Mouse (Mus musculus): ENCODE results near the gene March6.

March6 gene

DNA sequence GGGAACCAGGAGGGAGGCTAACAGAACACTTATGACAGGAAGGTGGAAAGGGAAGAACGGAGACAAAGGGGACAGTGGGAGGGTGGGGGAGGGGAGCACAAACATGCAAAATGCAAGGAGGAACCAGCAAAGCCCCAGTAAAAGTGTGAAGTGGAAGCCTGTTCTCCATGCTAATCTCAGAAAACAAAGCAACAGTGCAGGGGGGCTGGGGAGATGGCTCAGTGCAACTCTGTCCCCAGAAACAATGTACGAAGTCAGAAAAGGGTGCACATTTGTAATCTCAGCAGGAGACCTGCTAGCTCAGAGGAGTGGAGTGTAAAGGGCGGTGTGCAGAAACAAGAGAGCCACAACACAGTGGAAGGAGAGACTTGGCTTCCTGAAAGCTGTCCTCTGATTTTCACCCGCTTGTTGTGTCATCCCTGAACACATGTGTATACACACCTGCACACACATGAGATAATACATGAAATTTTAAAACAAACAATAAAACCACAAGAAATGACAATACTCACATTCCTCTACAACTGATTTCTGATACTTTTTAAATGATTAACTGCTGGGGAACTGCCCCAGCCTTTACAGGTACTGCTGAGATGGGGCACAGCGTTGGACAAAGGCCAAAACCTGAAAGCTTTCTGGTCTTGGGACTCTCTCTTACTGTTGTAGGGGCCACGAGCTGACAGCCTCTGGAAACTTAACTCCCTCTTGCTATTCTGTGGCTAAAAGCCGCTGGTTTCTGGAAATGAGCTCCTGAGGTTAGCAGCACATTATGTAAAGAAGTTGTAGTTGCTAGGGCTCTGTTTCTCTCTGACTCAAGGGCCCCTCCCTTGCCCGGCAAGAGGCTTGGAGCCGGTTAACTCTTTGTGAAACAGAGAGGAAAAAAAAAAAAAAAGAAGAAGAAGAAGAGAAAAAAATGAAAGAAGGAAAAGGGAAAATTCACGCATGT lies 11.4 kb upstream of the March6 start:
- DNase-seq (ENCODE audit: low read depth): no peak

GRCm38 (mm10) chr15:31540513-31540802 lies 9.6 kb upstream of the March6 start:
- no peak for DNase-seq (ENCODE audit: low read depth)

DNA sequence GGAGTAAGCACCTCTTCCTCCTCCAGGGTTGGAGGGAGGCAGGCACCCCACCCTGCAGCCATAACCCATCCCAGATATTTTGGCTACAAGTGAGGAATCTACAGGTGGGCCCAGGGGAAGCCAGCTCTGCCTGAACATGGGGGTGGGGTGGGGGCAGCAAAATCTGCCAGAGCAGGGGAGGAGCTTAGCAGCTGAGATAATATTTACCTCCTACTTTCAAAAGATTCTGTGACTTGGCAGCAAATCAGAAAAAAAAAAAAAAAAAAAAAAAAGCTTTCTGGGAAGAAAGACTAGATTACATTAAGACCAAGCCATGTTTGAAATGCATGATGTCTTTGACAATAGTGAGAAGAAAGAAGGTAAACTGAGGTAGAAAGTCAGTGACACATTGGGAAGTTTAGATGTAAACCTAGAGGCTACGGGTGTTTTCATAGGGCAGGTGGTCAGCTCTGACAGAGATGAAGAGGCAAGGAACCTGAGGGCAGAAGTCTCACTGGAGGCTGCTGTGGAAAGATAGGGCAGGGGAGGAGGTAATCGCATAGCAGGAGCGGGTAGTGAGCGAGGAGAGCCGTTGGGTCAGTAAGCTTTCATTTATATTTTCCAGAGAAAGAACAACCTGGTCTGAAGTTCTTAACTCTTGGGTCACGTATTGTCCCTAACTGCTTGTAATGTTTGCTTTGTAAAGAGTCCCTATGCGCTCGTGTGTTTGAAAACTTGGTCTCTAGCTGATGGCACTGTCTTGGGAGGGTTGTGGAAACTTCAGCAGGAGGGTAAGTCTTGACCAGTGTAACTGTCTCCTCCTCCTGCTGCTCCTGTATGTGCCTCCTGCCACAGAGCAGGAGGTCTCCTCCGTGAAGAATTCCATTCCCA lies 9.0 kb upstream of the March6 start:
- no peak for DNase-seq (ENCODE audit: low read depth)

- DNase-seq (ENCODE audit: low read depth): no peak
Measured at GRCm38 (mm10) chr15:31538346-31538745, 7.5 kb upstream of the March6 start.

GRCm38 (mm10) chr15:31537706-31538105 lies 6.9 kb upstream of the March6 start:
- DNase-seq (ENCODE audit: low read depth): no peak

DNA sequence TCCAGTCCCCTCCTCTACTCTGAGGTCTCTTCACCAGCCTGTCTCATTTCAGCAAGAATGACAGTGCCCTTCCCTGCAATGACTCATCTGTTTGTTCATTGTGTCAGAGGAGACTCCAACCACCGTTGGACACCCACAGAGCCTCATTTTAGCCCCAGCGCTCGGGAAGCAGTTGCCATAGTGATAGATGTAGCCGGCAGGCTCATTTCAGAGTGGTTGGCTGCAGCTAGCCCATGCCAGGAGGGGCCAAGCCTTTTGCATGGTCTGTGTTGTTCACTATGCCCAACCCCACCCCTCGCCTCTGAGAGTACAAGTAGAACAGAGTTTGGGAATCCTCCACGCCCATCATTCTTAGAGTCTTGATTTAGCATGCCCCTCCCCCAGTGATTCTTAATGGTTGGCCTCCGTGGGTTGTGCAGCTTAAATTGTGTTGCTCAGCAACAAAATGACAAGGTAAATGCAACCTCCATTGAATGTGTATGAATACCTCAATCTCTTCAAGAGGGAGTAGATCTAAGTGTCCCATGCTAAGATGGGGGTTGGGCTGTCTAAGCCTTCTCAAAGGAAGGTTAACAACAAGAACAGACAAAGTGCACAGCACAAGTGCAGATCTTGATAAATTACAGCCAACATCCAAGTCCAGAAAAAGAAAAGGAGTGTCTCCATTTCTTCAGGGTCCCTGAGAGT lies 5.3 kb upstream of the March6 start:
- no peak for DNase-seq (ENCODE audit: low read depth)

- no peak for DNase-seq (ENCODE audit: low read depth)
Measured at GRCm38 (mm10) chr15:31535259-31535855, 4.5 kb upstream of the March6 start.

- no peak for DNase-seq (ENCODE audit: low read depth)
Measured at GRCm38 (mm10) chr15:31534421-31535258, 3.8 kb upstream of the March6 start.

- no peak for DNase-seq (ENCODE audit: low read depth)
Measured at GRCm38 (mm10) chr15:31533529-31533928, 2.7 kb upstream of the March6 start.

DNA sequence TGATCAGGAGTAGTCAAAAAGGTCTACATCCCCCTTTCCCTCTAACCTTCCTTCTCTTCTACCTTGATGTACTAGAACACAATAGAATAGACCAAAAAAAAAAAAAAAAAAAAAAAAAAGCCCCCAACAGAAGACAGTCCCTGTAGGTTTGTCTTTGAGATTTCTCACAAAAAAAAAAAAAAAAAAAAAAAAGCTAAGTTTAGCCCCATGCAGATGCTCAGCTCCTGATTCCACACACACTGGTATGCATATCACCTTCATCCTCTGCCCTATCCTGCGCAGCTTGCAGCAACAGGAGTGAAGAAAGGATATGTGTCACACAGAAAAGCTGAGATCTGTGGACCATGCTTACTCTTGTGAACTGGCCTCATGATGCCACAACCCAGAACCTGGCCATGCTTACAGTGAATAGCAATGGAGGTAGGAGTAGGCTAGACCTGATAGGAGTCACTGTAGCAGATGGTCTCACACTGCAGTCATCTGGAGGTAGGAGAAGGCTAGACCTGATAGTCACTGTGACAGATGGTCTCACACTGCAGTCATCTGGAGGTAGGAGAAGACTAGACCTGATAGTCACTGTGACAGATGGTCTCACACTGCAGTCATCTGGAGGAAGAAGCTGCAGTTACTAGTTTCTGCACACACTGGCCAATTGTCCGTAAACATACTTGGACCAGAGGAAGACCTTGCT lies 1.6 kb upstream of the March6 start:
- DNase-seq (ENCODE audit: low read depth): no peak

- peak; percentile 55 for DNase-seq (ENCODE audit: low read depth)
Measured at GRCm38 (mm10) chr15:31531446-31532330, 835 bp upstream of the March6 start.

DNA sequence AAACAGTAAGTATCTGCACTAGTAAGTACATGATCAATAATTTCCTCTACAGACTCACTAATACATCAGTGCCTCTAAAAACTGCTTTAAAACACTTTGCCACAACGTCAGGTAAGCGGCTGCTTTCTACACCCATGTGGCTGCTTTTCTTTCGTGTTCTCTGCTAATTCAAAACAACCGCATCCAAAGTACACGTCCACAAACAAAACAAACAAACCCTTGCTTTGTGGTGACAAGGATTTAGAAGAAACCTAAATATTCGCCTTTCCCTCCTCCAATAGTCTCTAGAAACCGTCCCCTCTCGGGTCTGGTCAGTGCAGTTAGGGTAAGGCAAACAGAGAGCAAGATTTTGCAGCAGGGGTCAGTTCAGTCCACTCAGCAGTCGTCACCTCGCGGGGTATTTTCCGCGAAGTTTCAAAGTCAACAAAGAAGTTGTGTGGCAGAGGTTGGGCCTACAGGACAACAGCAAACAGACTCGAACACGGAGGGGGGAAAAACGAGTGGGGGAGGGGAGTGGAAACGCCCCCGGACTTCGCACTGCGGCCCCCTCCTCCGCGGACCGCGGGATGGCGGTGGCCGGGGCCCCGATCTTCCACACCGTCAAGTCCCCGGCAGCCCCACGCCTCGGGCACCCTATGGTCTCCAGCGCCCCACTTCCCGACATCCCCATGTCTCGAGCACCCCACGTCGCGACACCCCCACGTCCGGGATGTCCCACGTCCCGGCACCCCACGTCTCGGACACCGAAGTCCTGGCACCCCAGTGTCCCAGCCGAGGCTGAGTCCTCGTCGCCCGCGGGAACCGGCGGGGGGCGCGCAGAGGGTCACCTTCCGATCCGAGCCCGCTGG lies 818 bp downstream of the March6 start:
- DNase-seq (ENCODE audit: low read depth): peak; percentile 62

DNA sequence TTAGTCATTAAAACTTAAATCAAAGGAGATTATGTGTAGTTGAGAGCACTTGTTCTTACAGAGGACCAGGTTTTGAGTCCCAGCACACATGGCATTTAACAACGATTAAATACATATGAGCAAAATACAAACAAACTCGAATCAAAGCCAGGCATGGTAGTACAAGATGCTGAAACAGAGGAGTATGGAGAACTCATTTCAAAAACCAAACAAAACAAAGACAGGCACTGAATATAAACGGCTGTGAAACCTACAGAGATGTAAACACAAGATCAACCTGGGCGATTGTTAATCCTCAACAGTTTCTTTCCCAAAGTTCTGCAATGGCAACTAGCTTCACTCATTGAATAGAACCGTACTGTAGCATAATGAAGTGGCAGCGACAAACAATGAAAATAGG lies 1.8 kb downstream of the March6 start:
- DNase-seq (ENCODE audit: low read depth): no peak

- no peak for DNase-seq (ENCODE audit: low read depth)
Measured at GRCm38 (mm10) chr15:31528477-31528876, 2.4 kb downstream of the March6 start.

DNA sequence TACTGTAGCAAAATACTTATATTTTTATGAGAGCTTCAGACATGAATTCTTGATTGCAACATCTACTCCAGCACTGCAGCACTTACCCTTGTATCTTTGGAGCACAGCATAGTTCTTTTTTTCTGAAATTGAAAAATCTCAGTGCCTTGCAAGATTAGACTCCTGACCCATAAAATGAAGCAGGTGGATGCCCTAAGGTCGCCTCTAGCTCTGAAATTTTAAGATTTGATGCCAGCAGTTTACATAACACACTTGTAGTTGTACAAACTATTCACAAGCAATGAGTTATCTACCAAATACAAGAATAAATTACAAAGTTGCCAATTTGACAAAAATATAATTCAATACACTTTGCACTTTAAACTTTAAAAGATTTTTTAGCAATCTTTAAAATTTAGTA lies 4.4 kb downstream of the March6 start:
- DNase-seq (ENCODE audit: low read depth): no peak

- no peak for DNase-seq (ENCODE audit: low read depth)
Measured at GRCm38 (mm10) chr15:31519000-31519399, 11.9 kb downstream of the March6 start.

- DNase-seq (ENCODE audit: low read depth): no peak
Measured at GRCm38 (mm10) chr15:31518371-31518770, 12.5 kb downstream of the March6 start.

GRCm38 (mm10) chr15:31517186-31517585 lies 13.7 kb downstream of the March6 start:
- DNase-seq (ENCODE audit: low read depth): no peak

DNA sequence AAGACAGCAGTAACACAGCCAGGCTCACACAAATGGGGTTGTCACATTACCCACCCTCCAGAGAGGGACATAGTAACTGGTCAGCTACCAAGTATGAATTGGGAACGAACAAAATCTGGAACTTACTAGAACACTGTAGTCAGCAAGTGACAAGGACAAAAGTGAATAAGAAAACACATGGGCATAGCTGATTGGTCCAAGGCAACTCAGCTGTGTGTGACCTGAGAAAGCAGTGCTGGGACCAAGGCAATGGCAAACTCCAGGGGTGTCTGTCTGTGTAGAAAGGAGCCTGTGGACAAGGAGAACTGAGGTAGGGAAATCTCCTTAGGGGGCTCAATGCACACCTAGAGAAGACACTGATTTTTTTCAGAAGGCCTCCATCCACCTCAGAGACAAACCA lies 19.1 kb downstream of the March6 start:
- no peak for DNase-seq (ENCODE audit: low read depth)

Data from naive thymus-derived CD4-positive, alpha-beta T cell, adult 2 months (primary cell).